Mouse (Mus musculus): ENCODE results near the gene Gm49396. TPM values are rescaled to one million over a fixed set of nuclear protein-coding genes. Genes with fewer than 3 reads are reported as not detected.

The Gm49396 gene
- polyA plus RNA-seq, 1 experiment from 2014 or later: 15.4 TPM

- H3K4me3 ChIP-seq: no peak overlapping the region; the same call in 1 of the 2 replicates
- no peaks in the 10 kb centered on the region for H3K27me3 ChIP-seq
- peak overlapping the region; percentile 76 for H3K4me2 ChIP-seq
- no peak overlapping the region for H3K27ac ChIP-seq
- 19% methylated on average over 8 of the region's 8 CpGs for WGBS
- H3K36me3 ChIP-seq: peaks cover 43% of the 10 kb centered on the region
- ATAC-seq (ENCODE audit: insufficient number of reproducible peaks, insufficient read depth, low FRiP score, low TSS enrichment, low read depth): no peak
- H3K9ac ChIP-seq: peak overlapping the region; percentile 78
- H3K9me3 ChIP-seq: no peaks in the 10 kb centered on the region
- peaks cover 34% of the 10 kb centered on the region for H3K4me1 ChIP-seq
Observed at GRCm38 (mm10) chr7:30532931-30533330, 30.2 kb upstream of the Gm49396 start.

- ATAC-seq (ENCODE audit: insufficient number of reproducible peaks, insufficient read depth, low FRiP score, low TSS enrichment, low read depth): no peak
- peak overlapping the region; percentile 71 for H3K27ac ChIP-seq
- H3K36me3 ChIP-seq: peaks cover 40% of the 10 kb centered on the region
Observed at GRCm38 (mm10) chr7:30533941-30534632, 29.1 kb upstream of the Gm49396 start.

GRCm38 (mm10) chr7:30534633-30535577, 28.2 kb upstream of the Gm49396 start, which contains the start of gene Arhgap33:
Arhgap33 (minus strand) TSS chr7:30535060.
- peak within 1 kb of the TSS; percentile 76 for H3K4me2 ChIP-seq
- 2% methylated on average over 43 of the region's 84 CpGs for WGBS
- H3K9me3 ChIP-seq: no peaks in the 10 kb centered on the region
- peak within 1 kb of the TSS; percentile 78 for H3K9ac ChIP-seq
- H3K36me3 ChIP-seq: peaks cover 40% of the 10 kb centered on the region
- peaks cover 34% of the 10 kb centered on the region for H3K4me1 ChIP-seq
- H3K27me3 ChIP-seq: no peaks in the 10 kb centered on the region
- peak; percentile 87 for ATAC-seq (ENCODE audit: insufficient number of reproducible peaks, insufficient read depth, low FRiP score, low TSS enrichment, low read depth)
- H3K4me3 ChIP-seq: peak within 1 kb of the TSS; percentile 70
- H3K27ac ChIP-seq: peak within 1 kb of the TSS; percentile 71

More at GRCm38 (mm10) chr7:30533941-30534632, 29.1 kb upstream of the Gm49396 start:
- Histone ChIP-seq H3K4me2 (peak overlapping the region; percentile 76), H3K9me3 (no peaks in the 10 kb centered on the region), H3K9ac (peak overlapping the region; percentile 78), H3K4me1 (peaks cover 34% of the 10 kb centered on the region), H3K27me3 (no peaks in the 10 kb centered on the region), H3K4me3 (peak overlapping the region; percentile 70)
- 6% methylated on average over 25 of the region's 26 CpGs for WGBS

- ATAC-seq (ENCODE audit: insufficient number of reproducible peaks, insufficient read depth, low FRiP score, low TSS enrichment, low read depth): no peak
- Histone ChIP-seq H3K36me3 (peaks cover 43% of the 10 kb centered on the region), H3K4me3 (no peak overlapping the region), H3K27me3 (no peaks in the 10 kb centered on the region), H3K9ac (0 out of 2 replicates have a peak overlapping the region, but pooled peaks have one; percentile 27), H3K27ac (no peak overlapping the region), H3K4me2 (no peak overlapping the region), H3K4me1 (peaks cover under 1% of the 10 kb centered on the region), H3K9me3 (no peaks in the 10 kb centered on the region)
- 92% methylated on average over 7 of the region's 7 CpGs for WGBS
Observed at GRCm38 (mm10) chr7:30540572-30540971, 22.6 kb upstream of the Gm49396 start.

GRCm38 (mm10) chr7:30544327-30544726, 18.8 kb upstream of the Gm49396 start:
- no peak overlapping the region for H3K4me2 ChIP-seq
- H3K36me3 ChIP-seq: peaks cover 58% of the 10 kb centered on the region
- WGBS: 93% methylated on average over 2 of the region's 2 CpGs
- no peak overlapping the region for H3K27ac ChIP-seq
- H3K4me3 ChIP-seq: no peak overlapping the region
- no peak for ATAC-seq (ENCODE audit: insufficient number of reproducible peaks, insufficient read depth, low FRiP score, low TSS enrichment, low read depth)
- H3K27me3 ChIP-seq: no peaks in the 10 kb centered on the region
- no peaks in the 10 kb centered on the region for H3K9me3 ChIP-seq
- H3K4me1 ChIP-seq: no peaks in the 10 kb centered on the region
- no peak overlapping the region for H3K9ac ChIP-seq

- WGBS: 89% methylated on average over 2 of the region's 2 CpGs
- no peak overlapping the region for H3K4me2 ChIP-seq
- peaks cover 38% of the 10 kb centered on the region for H3K36me3 ChIP-seq
- peaks cover 20% of the 10 kb centered on the region for H3K4me1 ChIP-seq
- no peak overlapping the region for H3K27ac ChIP-seq
- H3K9ac ChIP-seq: no peak overlapping the region
- no peaks in the 10 kb centered on the region for H3K9me3 ChIP-seq
- H3K4me3 ChIP-seq: no peak overlapping the region
- no peaks in the 10 kb centered on the region for H3K27me3 ChIP-seq
- ATAC-seq (ENCODE audit: insufficient number of reproducible peaks, insufficient read depth, low FRiP score, low TSS enrichment, low read depth): no peak
Observed at GRCm38 (mm10) chr7:30549880-30550279, 13.3 kb upstream of the Gm49396 start.

GRCm38 (mm10) chr7:30550603-30551002, 12.5 kb upstream of the Gm49396 start:
- peaks cover 20% of the 10 kb centered on the region for H3K4me1 ChIP-seq
- no peak overlapping the region for H3K4me3 ChIP-seq
- H3K9me3 ChIP-seq: no peaks in the 10 kb centered on the region
- WGBS: 95% methylated on average over 1 of the region's 1 CpGs
- no peak for ATAC-seq (ENCODE audit: insufficient number of reproducible peaks, insufficient read depth, low FRiP score, low TSS enrichment, low read depth)
- no peak overlapping the region for H3K9ac ChIP-seq
- H3K27ac ChIP-seq: no peak overlapping the region
- peaks cover 43% of the 10 kb centered on the region for H3K36me3 ChIP-seq
- no peaks in the 10 kb centered on the region for H3K27me3 ChIP-seq
- H3K4me2 ChIP-seq: no peak overlapping the region

GRCm38 (mm10) chr7:30551445-30552101, 11.6 kb upstream of the Gm49396 start:
- H3K9me3 ChIP-seq: no peaks in the 10 kb centered on the region
- peak overlapping the region; percentile 82 for H3K9ac ChIP-seq
- H3K4me3 ChIP-seq: peak overlapping the region; percentile 61
- WGBS: 2% methylated on average over 10 of the region's 10 CpGs
- peak overlapping the region; percentile 99 for H3K27ac ChIP-seq
- H3K36me3 ChIP-seq: peaks cover 43% of the 10 kb centered on the region
- H3K27me3 ChIP-seq: no peaks in the 10 kb centered on the region
- ATAC-seq (ENCODE audit: insufficient number of reproducible peaks, insufficient read depth, low FRiP score, low TSS enrichment, low read depth): peak; percentile 60
- H3K4me1 ChIP-seq: peaks cover 20% of the 10 kb centered on the region
- H3K4me2 ChIP-seq: peak overlapping the region; percentile 94

- ATAC-seq (ENCODE audit: insufficient number of reproducible peaks, insufficient read depth, low FRiP score, low TSS enrichment, low read depth): peak; percentile 96
Observed at GRCm38 (mm10) chr7:30552102-30553020, 10.8 kb upstream of the Gm49396 start, which contains the start of the genes Hspb6 and Proser3. Hspb6 (plus strand) TSS chr7:30552178. Proser3 (minus strand) TSS chr7:30552299.

GRCm38 (mm10) chr7:30553021-30553589, 10.0 kb upstream of the Gm49396 start:
- Histone ChIP-seq H3K4me3 (peak overlapping the region; percentile 61), H3K36me3 (peaks cover 46% of the 10 kb centered on the region), H3K4me1 (peaks cover 22% of the 10 kb centered on the region), H3K4me2 (peak overlapping the region; percentile 94), H3K27ac (peak overlapping the region; percentile 99), H3K27me3 (no peaks in the 10 kb centered on the region), H3K9ac (peak overlapping the region; percentile 82), H3K9me3 (no peaks in the 10 kb centered on the region)
- ATAC-seq (ENCODE audit: insufficient number of reproducible peaks, insufficient read depth, low FRiP score, low TSS enrichment, low read depth): no peak
- 6% methylated on average over 23 of the region's 23 CpGs for WGBS

More at GRCm38 (mm10) chr7:30552102-30553020, 10.8 kb upstream of the Gm49396 start, which contains the start of the genes Hspb6 and Proser3:
- H3K9me3 ChIP-seq: no peaks in the 10 kb centered on the region
- H3K4me3 ChIP-seq: peak within 1 kb of the TSS; percentile 61
- H3K4me1 ChIP-seq: peaks cover 20% of the 10 kb centered on the region
- H3K9ac ChIP-seq: peak within 1 kb of the TSS; percentile 82
- under 1% methylated on average over 44 of the region's 44 CpGs for WGBS
- peak within 1 kb of the TSS; percentile 99 for H3K27ac ChIP-seq
- H3K4me2 ChIP-seq: peak within 1 kb of the TSS; percentile 94
- H3K36me3 ChIP-seq: peaks cover 50% of the 10 kb centered on the region
- H3K27me3 ChIP-seq: no peaks in the 10 kb centered on the region

Measured in embryonic facial prominence, embryonic 13.5 days (tissue).